Mouse (Mus musculus) lung, adult 2 months (tissue): ENCODE results near the gene Arid1b.

Experiments
- CTCF ChIP-seq: fragments of 200-500 bp; IDR thresholded peaks from 2 replicates; pipeline ENCODE4 v1.5.1; 2011; ENCODE audit warnings: mild to moderate bottlenecking, low read length, control low read depth; ENCODE audit not compliant: insufficient read depth
- POLR2A ChIP-seq: fragments of 200-500 bp; IDR thresholded peaks from 2 replicates; pipeline ENCODE4 v1.6.1; 2011; ENCODE audit warnings: low read depth, mild to moderate bottlenecking, control low read depth, low read length, borderline replicate concordance; ENCODE audit errors: extremely low read depth

DNA sequence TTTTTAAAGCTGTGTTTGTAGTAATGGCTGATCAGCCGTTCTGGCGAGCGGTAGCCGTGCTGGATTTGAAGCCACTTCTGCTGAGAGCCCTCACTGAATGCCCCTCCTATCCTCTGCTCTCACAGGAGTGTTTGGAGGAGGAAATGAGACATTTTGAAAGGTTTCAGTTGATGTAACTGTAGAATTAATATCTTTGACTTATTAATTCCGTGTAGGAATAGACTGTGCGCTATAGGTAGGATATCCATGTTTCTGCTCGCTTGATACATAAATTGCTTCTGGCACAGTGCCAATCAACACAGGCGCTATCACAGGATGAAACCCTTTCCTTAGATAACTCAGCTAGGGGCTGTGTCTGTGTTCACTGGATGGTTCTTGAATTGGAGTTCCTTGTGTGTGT lies 145.4 kb downstream of the Arid1b start:
- TF ChIP-seq CTCF (no peak), POLR2A (no peak)
